Mouse (Mus musculus): Measurements from ENCODE around the gene Rpl27. TPM values are rescaled to one million over a fixed set of nuclear protein-coding genes. Genes with fewer than 3 reads are reported as not detected.
"Not testable (repeated sequence)": the region's sequence is repeated elsewhere in the genome, so short reads cannot be mapped to it uniquely, and the experiment has no call there.

The Rpl27 gene
- polyA plus RNA-seq, 1 experiment from 2014 or later, result 395 TPM

GRCm38 (mm10) chr11:101468731-101469130 lies 26.6 kb downstream of the Rpl27 start:
- H3K4me1 ChIP-seq (replicated peaks; ENCODE audit: control insufficient read depth, insufficient read depth, low read length), result peaks cover 19% of the 10 kb centered on the region
- peak overlapping the region; percentile 92 for H3K27ac ChIP-seq (ENCODE audit: low read depth, low read length)
- no peaks in the 10 kb centered on the region for H3K27me3 ChIP-seq (ENCODE audit: control insufficient read depth, insufficient read depth, low read length)
- ATAC-seq (ENCODE audit: low FRiP score) (peak; percentile 2; the same call in 1 of the 2 replicates), DNase-seq (ENCODE audit: low spot score) (no peak)
- no peaks in the 10 kb centered on the region for H3K9me3 ChIP-seq (ENCODE audit: control insufficient read depth, low read length)
- peak overlapping the region; percentile 95 for H3K9ac ChIP-seq (ENCODE audit: low read depth, low read length)
- 7% methylated on average over 13 of the region's 13 CpGs for WGBS
- H3K36me3 ChIP-seq (ENCODE audit: control insufficient read depth, insufficient read depth, low read length), result no peaks in the 10 kb centered on the region
- H3K4me3 ChIP-seq (ENCODE audit: low read depth, low read length), result peak overlapping the region; percentile 90
- H3K4me2 ChIP-seq (replicated peaks; ENCODE audit: low read depth, low read length), result peak overlapping the region; percentile 64

- DNase-seq (ENCODE audit: low spot score), result no peak
- no peaks in the 10 kb centered on the region for H3K27me3 ChIP-seq (ENCODE audit: control insufficient read depth, insufficient read depth, low read length)
- H3K4me1 ChIP-seq (replicated peaks; ENCODE audit: control insufficient read depth, insufficient read depth, low read length), result peaks cover 15% of the 10 kb centered on the region
- H3K4me3 ChIP-seq (ENCODE audit: low read depth, low read length), result peak overlapping the region; percentile 90
- no peaks in the 10 kb centered on the region for H3K9me3 ChIP-seq (ENCODE audit: control insufficient read depth, low read length)
- peak overlapping the region; percentile 64 for H3K4me2 ChIP-seq (replicated peaks; ENCODE audit: low read depth, low read length)
- 68% methylated on average over 4 of the region's 4 CpGs for WGBS
- H3K9ac ChIP-seq (ENCODE audit: low read depth, low read length), result peak overlapping the region; percentile 95
- ATAC-seq (ENCODE audit: low FRiP score), result no peak
- H3K36me3 ChIP-seq (ENCODE audit: control insufficient read depth, insufficient read depth, low read length), result no peaks in the 10 kb centered on the region
- peak overlapping the region; percentile 92 for H3K27ac ChIP-seq (ENCODE audit: low read depth, low read length)
Observed at GRCm38 (mm10) chr11:101469155-101469554, 27.1 kb downstream of the Rpl27 start.

GRCm38 (mm10) chr11:101470206-101470605 lies 28.1 kb downstream of the Rpl27 start:
- Histone ChIP-seq H3K27ac (ENCODE audit: low read depth, low read length) (peak overlapping the region; percentile 70), H3K9ac (ENCODE audit: low read depth, low read length) (peak overlapping the region; percentile 57), H3K27me3 (ENCODE audit: control insufficient read depth, insufficient read depth, low read length) (no peaks in the 10 kb centered on the region), H3K9me3 (ENCODE audit: control insufficient read depth, low read length) (no peaks in the 10 kb centered on the region), H3K4me1 (replicated peaks; ENCODE audit: control insufficient read depth, insufficient read depth, low read length) (peaks cover 15% of the 10 kb centered on the region), H3K36me3 (ENCODE audit: control insufficient read depth, insufficient read depth, low read length) (no peaks in the 10 kb centered on the region), H3K4me3 (ENCODE audit: low read depth, low read length) (peak overlapping the region; percentile 90), H3K4me2 (replicated peaks; ENCODE audit: low read depth, low read length) (peak overlapping the region; percentile 56)
- no peak for ATAC-seq (ENCODE audit: low FRiP score)
- DNase-seq (ENCODE audit: low spot score), result no peak
- WGBS, result 30% methylated on average over 7 of the region's 7 CpGs

GRCm38 (mm10) chr11:101471926-101472325 lies 29.8 kb downstream of the Rpl27 start:
- 62% methylated on average over 3 of the region's 3 CpGs for WGBS
- Histone ChIP-seq H3K9me3 (ENCODE audit: control insufficient read depth, low read length) (no peaks in the 10 kb centered on the region), H3K4me3 (ENCODE audit: low read depth, low read length) (no peak overlapping the region), H3K36me3 (ENCODE audit: control insufficient read depth, insufficient read depth, low read length) (no peaks in the 10 kb centered on the region), H3K27me3 (ENCODE audit: control insufficient read depth, insufficient read depth, low read length) (no peaks in the 10 kb centered on the region), H3K9ac (ENCODE audit: low read depth, low read length) (0 out of 2 replicates have a peak overlapping the region, but pooled peaks have one; percentile 15), H3K4me1 (replicated peaks; ENCODE audit: control insufficient read depth, insufficient read depth, low read length) (peaks cover 13% of the 10 kb centered on the region), H3K4me2 (replicated peaks; ENCODE audit: low read depth, low read length) (no peak overlapping the region; the same call in 1 of the 2 replicates), H3K27ac (ENCODE audit: low read depth, low read length) (peak overlapping the region; percentile 33; the same call in 1 of the 2 replicates)
- no peak for ATAC-seq (ENCODE audit: low FRiP score)
- DNase-seq (ENCODE audit: low spot score), result no peak

GRCm38 (mm10) chr11:101472336-101472735 lies 30.2 kb downstream of the Rpl27 start:
- WGBS, result 54% methylated on average over 7 of the region's 7 CpGs
- H3K27ac ChIP-seq (ENCODE audit: low read depth, low read length), result peak overlapping the region; percentile 33; the same call in 1 of the 2 replicates
- no peaks in the 10 kb centered on the region for H3K27me3 ChIP-seq (ENCODE audit: control insufficient read depth, insufficient read depth, low read length)
- no peak overlapping the region for H3K9ac ChIP-seq (ENCODE audit: low read depth, low read length)
- H3K4me3 ChIP-seq (ENCODE audit: low read depth, low read length), result no peak overlapping the region
- H3K4me2 ChIP-seq (replicated peaks; ENCODE audit: low read depth, low read length), result no peak overlapping the region
- H3K4me1 ChIP-seq (replicated peaks; ENCODE audit: control insufficient read depth, insufficient read depth, low read length), result peaks cover 13% of the 10 kb centered on the region
- ATAC-seq (ENCODE audit: low FRiP score) (no peak), DNase-seq (ENCODE audit: low spot score) (no peak)
- no peaks in the 10 kb centered on the region for H3K36me3 ChIP-seq (ENCODE audit: control insufficient read depth, insufficient read depth, low read length)
- no peaks in the 10 kb centered on the region for H3K9me3 ChIP-seq (ENCODE audit: control insufficient read depth, low read length)

GRCm38 (mm10) chr11:101473686-101474085 lies 31.6 kb downstream of the Rpl27 start:
- peaks cover 17% of the 10 kb centered on the region for H3K4me1 ChIP-seq (replicated peaks; ENCODE audit: control insufficient read depth, insufficient read depth, low read length)

GRCm38 (mm10) chr11:101474298-101474697 lies 32.2 kb downstream of the Rpl27 start:
- DNase-seq (ENCODE audit: low spot score), result no peak
- no peak for ATAC-seq (ENCODE audit: low FRiP score)
- Histone ChIP-seq H3K4me3 (ENCODE audit: low read depth, low read length) (no peak overlapping the region), H3K9me3 (ENCODE audit: control insufficient read depth, low read length) (no peaks in the 10 kb centered on the region), H3K27ac (ENCODE audit: low read depth, low read length) (peak overlapping the region; percentile 51; the same call in 1 of the 2 replicates), H3K4me1 (replicated peaks; ENCODE audit: control insufficient read depth, insufficient read depth, low read length) (peaks cover 17% of the 10 kb centered on the region), H3K4me2 (replicated peaks; ENCODE audit: low read depth, low read length) (no peak overlapping the region), H3K9ac (ENCODE audit: low read depth, low read length) (no peak overlapping the region), H3K27me3 (ENCODE audit: control insufficient read depth, insufficient read depth, low read length) (no peaks in the 10 kb centered on the region), H3K36me3 (ENCODE audit: control insufficient read depth, insufficient read depth, low read length) (no peaks in the 10 kb centered on the region)
- WGBS, result 87% methylated on average over 5 of the region's 5 CpGs

More at GRCm38 (mm10) chr11:101473686-101474085, 31.6 kb downstream of the Rpl27 start:
- DNase-seq (ENCODE audit: low spot score); H3K9ac ChIP-seq (ENCODE audit: low read depth, low read length); ATAC-seq (ENCODE audit: low FRiP score); H3K27me3 ChIP-seq (ENCODE audit: control insufficient read depth, insufficient read depth, low read length); H3K9me3 ChIP-seq (ENCODE audit: control insufficient read depth, low read length); H3K4me3 ChIP-seq (ENCODE audit: low read depth, low read length); H3K36me3 ChIP-seq (ENCODE audit: control insufficient read depth, insufficient read depth, low read length); H3K4me2 ChIP-seq (replicated peaks; ENCODE audit: low read depth, low read length): not testable (repeated sequence)
- H3K27ac ChIP-seq (ENCODE audit: low read depth, low read length), result peak overlapping the region; percentile 51; the same call in 1 of the 2 replicates
- 78% methylated on average over 1 of the region's 1 CpGs for WGBS

GRCm38 (mm10) chr11:101476361-101476760 lies 34.3 kb downstream of the Rpl27 start:
- not testable (repeated sequence) for H3K9me3 ChIP-seq (ENCODE audit: control insufficient read depth, low read length); H3K4me3 ChIP-seq (ENCODE audit: low read depth, low read length); H3K27ac ChIP-seq (ENCODE audit: low read depth, low read length); H3K4me2 ChIP-seq (replicated peaks; ENCODE audit: low read depth, low read length); H3K9ac ChIP-seq (ENCODE audit: low read depth, low read length); H3K36me3 ChIP-seq (ENCODE audit: control insufficient read depth, insufficient read depth, low read length); H3K27me3 ChIP-seq (ENCODE audit: control insufficient read depth, insufficient read depth, low read length); ATAC-seq (ENCODE audit: low FRiP score); DNase-seq (ENCODE audit: low spot score)
- H3K4me1 ChIP-seq (replicated peaks; ENCODE audit: control insufficient read depth, insufficient read depth, low read length), result peaks cover 18% of the 10 kb centered on the region
- WGBS, result 76% methylated on average over 4 of the region's 4 CpGs

- H3K4me2 ChIP-seq (replicated peaks; ENCODE audit: low read depth, low read length), result peak overlapping the region; percentile 7; the same call in 1 of the 2 replicates
- no peaks in the 10 kb centered on the region for H3K9me3 ChIP-seq (ENCODE audit: control insufficient read depth, low read length)
- ATAC-seq (ENCODE audit: low FRiP score), result peak; percentile 79
- peaks cover 12% of the 10 kb centered on the region for H3K4me1 ChIP-seq (replicated peaks; ENCODE audit: control insufficient read depth, insufficient read depth, low read length)
- H3K4me3 ChIP-seq (ENCODE audit: low read depth, low read length), result no peak overlapping the region
- H3K36me3 ChIP-seq (ENCODE audit: control insufficient read depth, insufficient read depth, low read length), result no peaks in the 10 kb centered on the region
- peak overlapping the region; percentile 47; the same call in 1 of the 2 replicates for H3K9ac ChIP-seq (ENCODE audit: low read depth, low read length)
- H3K27ac ChIP-seq (ENCODE audit: low read depth, low read length), result peak overlapping the region; percentile 98
- peak; percentile 78 for DNase-seq (ENCODE audit: low spot score)
- no peaks in the 10 kb centered on the region for H3K27me3 ChIP-seq (ENCODE audit: control insufficient read depth, insufficient read depth, low read length)
- 13% methylated on average over 4 of the region's 4 CpGs for WGBS
Observed at GRCm38 (mm10) chr11:101477194-101477551, 35.1 kb downstream of the Rpl27 start.

Data from hindbrain, embryonic 11.5 days (tissue).